Mouse (Mus musculus) thymus, postnatal 4 days (tissue): Measurements from ENCODE around the gene Prss32.

Source experiments
- DNase-seq: peaks from one replicate; pipeline ENCODE4 v3.0.0; 2021

The Prss32 gene

DNA sequence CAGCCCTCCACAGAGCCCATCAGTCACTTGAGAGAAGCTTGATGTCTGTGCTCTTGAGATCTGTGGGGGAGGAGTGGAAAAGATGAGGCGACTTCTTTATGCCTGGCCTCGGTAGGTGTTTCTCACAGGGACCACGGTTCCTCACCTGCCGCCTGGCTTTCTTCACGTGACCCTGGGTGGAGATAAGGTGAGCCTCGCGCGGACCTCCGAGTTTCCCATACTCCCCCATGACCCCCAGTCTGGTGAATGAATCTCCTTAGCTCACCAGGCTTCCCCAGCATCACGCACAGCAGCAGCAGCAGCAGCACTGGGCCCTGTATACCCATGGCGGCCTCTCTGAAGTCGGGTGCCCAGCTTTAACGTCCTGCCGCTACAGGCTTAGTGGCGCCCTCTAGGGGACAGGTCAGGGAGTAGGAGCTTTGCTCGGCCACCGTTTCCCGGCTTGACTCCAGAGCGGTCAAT lies at the start of gene Prss32, which contains the start of gene Prss41:
TSS of gene Prss32 (plus strand) at position 44 of the 462 bp plus-strand sequence.
TSS of gene Prss41 (minus strand) at position 361 of the 462 bp plus-strand sequence.
- DNase-seq: peak; percentile 83

GRCm38 (mm10) chr17:23795323-23795722 lies 48.3 kb upstream of the Prss32 start:
- DNase-seq: no peak

GRCm38 (mm10) chr17:23797316-23797715 lies 46.3 kb upstream of the Prss32 start:
- no peak for DNase-seq

DNA sequence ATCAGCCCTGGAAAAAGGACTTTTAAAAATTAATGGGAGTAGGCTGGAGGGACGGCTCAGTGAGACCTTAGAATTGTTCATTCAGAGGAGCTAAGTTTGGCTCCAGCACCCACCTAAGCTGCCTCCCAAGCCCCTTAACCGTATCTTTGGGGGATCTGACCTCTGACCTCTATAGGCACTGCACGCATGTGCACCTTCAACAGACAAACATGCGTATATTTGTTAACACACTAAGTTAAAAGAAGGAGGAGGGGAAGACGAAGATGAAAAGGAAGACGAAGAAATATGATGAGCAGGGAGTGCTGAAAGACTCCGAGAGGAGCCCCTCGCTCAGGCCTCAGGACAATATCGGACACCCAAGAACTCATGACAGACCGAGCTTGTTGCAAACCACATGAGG lies 42.0 kb upstream of the Prss32 start:
- no peak for DNase-seq

- peak; percentile 96 for DNase-seq
These were observed 40.8 kb upstream of the Prss32 start for GRCm38 (mm10) chr17:23802746-23803365.

DNA sequence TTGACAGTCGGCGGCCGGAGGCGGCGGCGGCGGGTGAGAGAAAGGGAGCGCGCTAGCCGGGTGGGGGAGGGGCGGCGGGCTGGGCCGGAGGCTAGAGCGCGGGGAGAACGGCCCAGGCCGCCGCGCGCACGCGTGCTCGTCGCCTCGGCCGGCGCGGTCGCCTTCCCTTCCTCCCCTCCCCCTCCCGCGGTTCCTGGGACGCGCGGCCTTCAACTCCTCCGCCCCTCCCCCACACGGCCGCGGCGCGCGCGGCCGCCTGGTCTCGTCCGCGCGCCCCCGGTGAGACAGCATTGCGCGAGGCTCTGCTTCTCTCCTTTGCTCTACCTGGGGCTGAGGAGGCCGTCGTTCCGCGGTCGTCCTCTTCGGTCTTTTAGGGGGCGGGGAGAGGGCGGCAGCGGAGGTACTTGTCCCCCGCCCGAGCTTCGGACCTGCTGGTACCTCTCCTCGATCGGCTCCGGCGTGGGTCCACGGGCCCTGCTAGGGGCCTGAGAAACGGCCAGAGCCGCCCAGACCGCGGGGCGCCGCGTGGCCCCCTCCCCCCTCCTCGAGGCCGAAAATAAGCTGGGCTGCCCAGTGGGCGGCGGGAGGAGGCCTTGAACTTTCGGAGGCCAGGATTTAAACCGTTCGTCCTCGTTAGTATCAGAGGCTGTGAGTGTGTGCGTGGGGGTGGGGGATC lies 40.2 kb upstream of the Prss32 start:
- DNase-seq: peak; percentile 90

GRCm38 (mm10) chr17:23804426-23805085 lies 39.1 kb upstream of the Prss32 start:
- no peak for DNase-seq

GRCm38 (mm10) chr17:23806867-23807266 lies 36.8 kb upstream of the Prss32 start:
- peak; percentile 37 for DNase-seq

- no peak for DNase-seq
These were observed 35.7 kb upstream of the Prss32 start for GRCm38 (mm10) chr17:23807918-23808317.

DNA sequence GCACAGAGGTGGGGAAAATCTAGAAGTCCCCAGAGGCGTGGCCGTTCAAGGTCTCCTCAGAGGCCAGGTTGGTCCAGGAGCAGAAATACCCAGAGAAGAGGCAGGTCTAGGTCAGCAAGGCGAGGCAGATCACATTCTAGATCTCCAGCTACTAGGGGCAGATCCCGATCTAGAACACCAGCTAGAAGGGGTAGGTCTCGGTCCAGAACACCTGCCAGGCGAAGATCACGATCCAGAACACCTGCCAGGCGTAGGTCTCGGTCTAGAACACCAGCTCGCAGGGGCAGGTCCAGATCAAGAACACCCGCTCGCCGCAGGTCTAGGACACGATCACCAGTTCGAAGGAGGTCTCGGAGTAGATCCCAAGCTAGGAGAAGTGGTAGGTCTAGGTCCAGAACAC lies 28.0 kb upstream of the Prss32 start:
- no peak for DNase-seq

DNA sequence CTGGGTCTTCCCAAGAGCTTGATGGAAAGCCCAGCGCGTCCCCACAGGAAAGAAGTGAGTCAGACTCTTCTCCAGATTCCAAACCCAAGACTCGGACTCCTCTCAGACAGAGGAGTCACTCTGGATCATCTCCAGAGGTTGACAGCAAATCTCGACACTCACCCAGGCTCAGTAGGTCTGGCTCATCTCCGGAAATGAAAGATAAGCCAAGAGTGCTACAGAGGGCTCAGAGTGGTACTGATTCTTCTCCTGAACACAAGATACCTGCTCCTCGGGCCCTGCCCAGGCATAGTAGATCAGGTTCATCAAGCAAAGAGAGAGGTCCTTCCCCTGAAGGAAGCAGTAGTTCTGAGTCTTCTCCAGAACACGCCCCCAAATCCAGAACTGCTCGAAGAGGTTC lies 25.1 kb upstream of the Prss32 start:
- DNase-seq: no peak

GRCm38 (mm10) chr17:23819235-23819634 lies 24.4 kb upstream of the Prss32 start:
- no peak for DNase-seq

- no peak for DNase-seq
These were observed 22.9 kb upstream of the Prss32 start for GRCm38 (mm10) chr17:23820731-23821130.

GRCm38 (mm10) chr17:23822094-23822493 lies 21.6 kb upstream of the Prss32 start:
- no peak for DNase-seq

DNA sequence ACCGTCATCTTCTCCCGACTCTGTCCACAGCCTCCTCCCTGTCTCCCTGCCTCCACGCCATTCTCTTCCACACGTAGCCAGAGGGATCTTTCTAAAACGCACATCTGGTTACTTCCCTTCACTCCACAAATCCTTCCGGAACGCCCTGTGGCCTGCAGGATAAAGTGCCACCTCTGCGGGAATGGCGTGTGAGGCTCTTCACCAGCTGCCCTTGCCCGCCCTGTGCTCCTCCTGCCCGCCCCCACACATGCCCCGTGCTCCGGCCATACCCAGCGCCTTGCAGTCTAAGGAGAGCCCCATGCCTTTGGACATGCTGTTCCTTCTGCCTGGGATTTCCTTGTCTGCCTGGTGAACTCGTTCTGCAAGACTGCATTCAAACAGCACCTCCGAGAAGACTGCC lies 20.6 kb upstream of the Prss32 start:
- DNase-seq: no peak

DNA sequence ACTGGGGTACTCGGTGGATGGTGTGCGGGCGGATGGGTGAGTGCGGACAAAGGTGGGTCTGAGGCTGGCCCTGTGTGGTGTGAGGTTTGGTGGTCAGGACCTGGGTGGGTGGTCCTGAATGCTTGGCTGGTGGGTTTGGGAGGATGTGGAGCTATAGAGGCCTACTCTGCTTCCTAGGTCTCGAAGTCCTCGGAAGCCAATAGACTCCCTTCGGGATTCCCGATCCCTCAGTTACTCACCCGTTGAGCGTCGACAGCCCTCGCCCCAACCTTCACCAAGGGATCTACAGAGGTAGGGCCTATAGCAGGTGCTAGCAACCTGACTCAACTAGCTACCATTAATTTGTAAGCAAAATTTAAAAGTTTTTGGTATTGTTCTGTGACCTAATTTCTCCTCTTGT lies 20.0 kb upstream of the Prss32 start:
- DNase-seq: no peak

DNA sequence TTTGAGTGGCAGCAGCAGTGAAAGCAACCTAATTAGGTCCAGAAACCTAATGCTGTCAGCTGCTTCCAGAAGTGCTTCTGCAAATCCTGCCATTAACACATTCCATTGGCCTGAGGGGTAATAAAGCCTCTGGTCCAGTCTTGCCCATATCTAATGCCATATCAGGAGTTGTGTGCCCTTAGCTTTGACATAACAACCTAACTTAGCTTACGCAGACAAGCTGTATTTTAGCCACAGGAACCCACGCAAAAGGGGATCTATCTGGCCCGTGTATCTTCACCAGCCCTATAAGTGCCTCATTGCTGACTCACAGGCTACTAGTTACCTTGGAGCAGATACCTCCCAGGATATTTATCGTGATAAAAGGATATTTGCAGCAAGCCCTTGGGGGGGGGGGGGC lies 18.1 kb upstream of the Prss32 start:
- no peak for DNase-seq

GRCm38 (mm10) chr17:23828271-23829001 lies 15.2 kb upstream of the Prss32 start:
- peak; percentile 80 for DNase-seq

DNA sequence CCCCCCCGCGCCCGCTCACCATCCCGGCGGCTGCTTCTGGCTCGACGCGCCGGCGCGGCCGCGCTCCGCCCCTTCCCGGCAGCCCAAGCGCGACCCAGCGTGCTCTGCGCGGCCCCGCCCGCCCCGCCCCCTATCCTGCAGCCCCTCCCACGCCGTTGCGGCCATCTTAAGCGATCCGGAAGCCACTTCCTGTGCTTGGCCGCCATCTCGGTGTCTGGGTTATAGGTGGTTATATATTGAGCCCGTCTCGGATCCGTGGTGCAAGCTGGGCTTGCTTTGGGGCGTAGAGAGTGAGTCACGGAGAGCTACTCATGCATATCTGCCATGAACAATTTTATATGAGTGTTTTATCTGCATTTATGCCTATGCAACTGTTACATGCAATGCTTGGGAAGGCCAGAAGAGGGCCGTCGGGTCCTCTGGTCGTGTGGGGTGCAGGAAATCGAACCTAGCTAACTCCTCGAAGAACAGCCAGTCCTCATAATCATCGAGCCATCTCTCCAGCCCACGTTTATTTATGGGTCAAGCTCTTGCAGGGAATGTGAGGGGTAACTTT lies 14.5 kb upstream of the Prss32 start, which contains the start of gene Elob:
TSS of gene Elob (minus strand) at position 73 of the 556 bp plus-strand sequence.
- DNase-seq: peak; percentile 90

- no peak for DNase-seq
These were observed 12.5 kb upstream of the Prss32 start for GRCm38 (mm10) chr17:23831201-23831600.

DNA sequence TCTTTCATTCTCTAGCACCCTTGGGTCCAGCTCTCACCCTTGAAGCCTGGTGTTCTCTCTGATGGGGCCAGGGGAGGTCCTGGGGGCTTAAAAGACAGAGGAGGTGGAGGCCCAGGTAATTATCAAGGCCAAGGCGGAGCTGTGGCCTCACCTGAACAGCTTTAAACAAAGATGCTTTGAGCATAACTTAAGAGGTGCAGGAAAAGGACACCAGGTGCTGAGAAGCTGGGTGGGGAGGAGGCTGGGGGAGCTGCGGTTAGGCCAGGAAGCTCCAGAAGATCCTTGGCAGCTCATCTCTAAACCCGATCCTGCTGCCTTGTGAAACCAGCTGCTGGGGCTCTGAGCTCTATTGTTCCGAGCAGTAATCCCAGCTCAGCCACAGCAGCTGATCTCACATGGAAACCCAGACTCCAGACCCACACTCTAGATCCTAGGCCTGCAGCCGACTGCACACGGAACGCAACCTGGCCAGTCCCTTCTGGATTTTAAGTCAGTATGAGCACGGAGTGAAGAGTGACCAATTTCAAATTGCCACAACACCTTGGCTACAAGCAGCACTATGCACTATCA lies 7.6 kb upstream of the Prss32 start, which contains the start of gene Prss33:
TSS of gene Prss33 (minus strand) at position 51 of the 570 bp plus-strand sequence.
- no peak for DNase-seq

GRCm38 (mm10) chr17:23841145-23841544 lies 2.5 kb upstream of the Prss32 start:
- DNase-seq: peak; percentile 84
